Mouse (Mus musculus) heart, postnatal 0 days (tissue): Measurements from ENCODE around the gene BC067074.

Experiments
- CTCF ChIP-seq: IDR thresholded peaks from 2 replicates; pipeline ENCODE4 v1.5.1; 2016; ENCODE audit warnings: antibody characterized with exemption, control low read depth, low read depth
- EP300 ChIP-seq: IDR thresholded peaks from 2 replicates; pipeline ENCODE4 v1.6.1; 2016; ENCODE audit warnings: antibody characterized with exemption, low read depth

DNA sequence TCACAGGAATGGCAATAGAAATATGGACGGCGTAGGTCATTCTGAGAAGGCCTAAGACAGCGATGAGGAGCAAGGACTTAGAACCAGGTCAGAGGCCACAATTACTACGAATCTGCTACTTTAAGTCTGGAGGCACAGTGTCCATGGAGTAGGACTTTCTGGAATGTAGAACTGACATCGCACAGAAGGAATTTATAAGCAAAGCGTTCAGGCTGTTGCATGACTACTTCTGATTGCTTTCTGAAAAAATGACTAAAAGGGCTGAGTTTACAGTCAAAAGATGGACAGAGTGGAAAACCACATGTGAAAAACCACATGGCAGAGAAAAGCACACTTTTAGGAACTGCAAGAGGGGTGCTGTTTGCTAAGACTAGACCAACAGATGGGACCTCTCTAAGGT lies 110.7 kb downstream of the BC067074 start:
- no peak for TF ChIP-seq CTCF
- TF ChIP-seq EP300, result no peak
